ENCODE assay signal across 23 mouse cellular contexts in genomic region chr8:12777171-12777570, GRCm38 (mm10). TPM values are rescaled to one million over a fixed set of nuclear protein-coding genes. Genes with fewer than 3 reads are reported as not detected.
DNase-seq lines count a peak whose midpoint lies in the region; ATAC-seq and TF ChIP-seq lines count a peak whose summit lies in the region.
"Had no signal": no experiment of that assay in that cellular context is flagged by ENCODE, and none has a peak within 500 bp of the region (broad histone marks: within the 10 kb centered on the region; RNA-seq: fewer than 3 reads in every experiment).

No protein-coding gene starts in this region.

- H3K9ac ChIP-seq in heart, postnatal 0 days (replicated peaks; ENCODE audit: low read depth, low read length) = no peak overlapping the region
- H3K9ac ChIP-seq in liver, embryonic 12.5 days = no peak overlapping the region
- H3K9ac ChIP-seq: forebrain, postnatal 0 days; hindbrain, embryonic 13.5 days; kidney, embryonic 15.5 days; limb, embryonic 13.5 days; lung, embryonic 15.5 days; neural tube, embryonic 15.5 days had no signal

- no peak for TF ChIP-seq CTCF in heart, postnatal 0 days (IDR thresholded peaks at IDR 0.05; ENCODE audit: low read depth)
- no peak for TF ChIP-seq CTCF in layer of hippocampus, adult 2 months (conservative IDR thresholded peaks at IDR 0.05)

- peak overlapping the region; percentile 81; the same call in 1 of the 2 replicates for H3K27ac ChIP-seq in heart, embryonic 10.5 days
- H3K27ac ChIP-seq in heart, postnatal 0 days (ENCODE audit: low read depth) = 0 out of 2 replicates have a peak overlapping the region, but pooled peaks have one; percentile 31
- H3K27ac ChIP-seq in liver, embryonic 12.5 days = peak overlapping the region; percentile 67
- no peak overlapping the region for H3K27ac ChIP-seq in layer of hippocampus, adult 2 months
- H3K27ac ChIP-seq: hindbrain, embryonic 13.5 days; kidney, embryonic 15.5 days; limb, embryonic 13.5 days; lung, embryonic 15.5 days; neural tube, embryonic 15.5 days had no signal

- no peak for DNase-seq in heart, embryonic 10.5 days (ENCODE audit: low spot score)
- no peak for DNase-seq in heart, postnatal 25 days (ENCODE audit: low spot score)
- no peak for DNase-seq in heart, postnatal 0 days (ENCODE audit: low spot score)
- no peak for DNase-seq in heart, postnatal 14 days
- DNase-seq in kidney, postnatal 10 days = no peak
- no peak for DNase-seq in layer of hippocampus, adult 2 months (ENCODE audit: low spot score in 2 of 2)
- DNase-seq: adrenal gland, postnatal 14 days; cerebellum, adult 11 months; cerebellum, postnatal 14 days; forebrain, postnatal 0 days; midbrain, embryonic 14.5 days; right cerebral cortex, postnatal 14 days; spleen, adult 18-20 months; thymus, postnatal 36 days had no signal

- H3K27me3 ChIP-seq in heart, embryonic 10.5 days (ENCODE audit: insufficient read depth, poor library complexity, severe bottlenecking) = no peaks in the 10 kb centered on the region
- H3K27me3 ChIP-seq in heart, postnatal 0 days (ENCODE audit: control insufficient read depth, insufficient read depth, low read length) = no peaks in the 10 kb centered on the region
- H3K27me3 ChIP-seq in liver, embryonic 12.5 days (replicated peaks) = no peaks in the 10 kb centered on the region
- H3K27me3 ChIP-seq: hindbrain, embryonic 13.5 days; kidney, embryonic 15.5 days; limb, embryonic 13.5 days; lung, embryonic 15.5 days; neural tube, embryonic 15.5 days had no signal

- no peaks in the 10 kb centered on the region for H3K36me3 ChIP-seq in heart, embryonic 10.5 days
- no peaks in the 10 kb centered on the region for H3K36me3 ChIP-seq in heart, postnatal 0 days (replicated peaks; ENCODE audit: control insufficient read depth, insufficient read depth, low read length)
- no peaks in the 10 kb centered on the region for H3K36me3 ChIP-seq in liver, embryonic 12.5 days
- H3K36me3 ChIP-seq: hindbrain, embryonic 13.5 days; kidney, embryonic 15.5 days; limb, embryonic 13.5 days; lung, embryonic 15.5 days; neural tube, embryonic 15.5 days had no signal

- intact Hi-C loops in heart, postnatal 25 days (cut with DNase I) = loop anchor here (2.0 kb wide), 1 partner anchor 18 kb away; no protein-coding TSS in a partner anchor
- intact Hi-C loops in heart, postnatal 14 days (cut with DNase I) = no loop called here

- peaks cover 75% of the 10 kb centered on the region for H3K4me1 ChIP-seq in heart, embryonic 10.5 days
- H3K4me1 ChIP-seq in heart, postnatal 0 days (ENCODE audit: control insufficient read depth, insufficient read depth) = peaks cover 66% of the 10 kb centered on the region
- peaks cover 59% of the 10 kb centered on the region for H3K4me1 ChIP-seq in liver, embryonic 12.5 days

- 56% methylated on average over 5 of the region's 5 CpGs for WGBS in heart, embryonic 10.5 days
- 41% methylated on average over 5 of the region's 5 CpGs for WGBS in heart, postnatal 0 days
- 15% methylated on average over 5 of the region's 5 CpGs for WGBS in liver, embryonic 12.5 days (ENCODE audit: insufficient replicate concordance)

- no peak overlapping the region for H3K4me2 ChIP-seq in heart, postnatal 0 days (ENCODE audit: low read depth, low read length)
- H3K4me2 ChIP-seq in liver, embryonic 12.5 days = peak overlapping the region; percentile 37
- H3K4me2 ChIP-seq: hindbrain, embryonic 13.5 days; kidney, embryonic 15.5 days; limb, embryonic 13.5 days; lung, embryonic 15.5 days; neural tube, embryonic 15.5 days had no signal

- H3K4me3 ChIP-seq in heart, embryonic 10.5 days = no peak overlapping the region
- H3K4me3 ChIP-seq in heart, postnatal 0 days (ENCODE audit: low read depth, low read length) = no peak overlapping the region
- H3K4me3 ChIP-seq in liver, embryonic 12.5 days = no peak overlapping the region
- H3K4me3 ChIP-seq in layer of hippocampus, adult 2 months = no peak overlapping the region
- H3K4me3 ChIP-seq: hindbrain, embryonic 13.5 days; kidney, embryonic 15.5 days; limb, embryonic 13.5 days; lung, embryonic 15.5 days; neural tube, embryonic 15.5 days had no signal

- no peak for TF ChIP-seq EP300 in heart, postnatal 0 days (IDR thresholded peaks at IDR 0.05; ENCODE audit: low read depth)

- no peaks in the 10 kb centered on the region for H3K9me3 ChIP-seq in heart, embryonic 10.5 days
- H3K9me3 ChIP-seq in heart, postnatal 0 days (replicated peaks; ENCODE audit: control insufficient read depth, low read length) = no peaks in the 10 kb centered on the region
- no peaks in the 10 kb centered on the region for H3K9me3 ChIP-seq in liver, embryonic 12.5 days (replicated peaks)
- H3K9me3 ChIP-seq: hindbrain, embryonic 13.5 days; kidney, embryonic 15.5 days; limb, embryonic 13.5 days; lung, embryonic 15.5 days; neural tube, embryonic 15.5 days had no signal

- ATAC-seq in heart, postnatal 0 days (ENCODE audit: insufficient read depth, low read depth) = no peak
- ATAC-seq in liver, embryonic 12.5 days = peak; percentile 89
- peak; percentile 40 for ATAC-seq in megakaryocyte-erythroid progenitor cell, adult 5-6 weeks (replicated peaks; ENCODE audit: low FRiP score, low TSS enrichment, poor library complexity, severe bottlenecking)
- ATAC-seq: activated CD4-positive, CD25-positive, alpha-beta regulatory T cell, adult 4 months; CD4-positive, CD25-positive, alpha-beta regulatory T cell, adult 4 months; forebrain, postnatal 0 days had no signal

RNA-seq across cellular contexts. Expression of gene Atp11a, which starts 20.4 kb away (rescaled TPM):
- 11.7 and 17.9 TPM in 2 replicates for polyA plus RNA-seq in heart, embryonic 10.5 days (2016; fragmentation: Nextera tagmentation; extraction: Ambion mirVana)
- 10 to 100 TPM; 82.7 to 84.0 TPM for total RNA-seq in heart, postnatal 25 days (2021)
- total RNA-seq in heart, postnatal 0 days (2014; rRNA removed; ENCODE audit: low replicate concordance) = 77.4 and 81.7 TPM in 2 replicates
- polyA plus RNA-seq in heart, postnatal 0 days (2015; fragmentation: Nextera tagmentation; extraction: Ambion mirVana) = 8.4 and 10.5 TPM in 2 replicates
- 10 to 100 TPM; 80.4 to 85.6 TPM for total RNA-seq in heart, postnatal 14 days (2021)
- 2.2 and 2.7 TPM in 2 replicates for polyA plus RNA-seq in liver, embryonic 12.5 days (2016; fragmentation: Nextera tagmentation; extraction: Ambion mirVana)
- total RNA-seq in megakaryocyte-erythroid progenitor cell, adult 5-6 weeks (2014; fragmentation: Nextera tagmentation) = 3.5 and 14.1 TPM in 2 replicates
- 5.5 TPM in 2 replicates for total RNA-seq in megakaryocyte-erythroid progenitor cell, adult 5-6 weeks (2017)
- total RNA-seq in layer of hippocampus, adult 2 months (2021) = 10 to 100 TPM; 51.3 to 66.1 TPM
